Mouse (Mus musculus): ENCODE measurements around the gene Yap1.

- TF ChIP-seq CTCF (IDR thresholded peaks at IDR 0.05; ENCODE audit: extremely low read depth, insufficient read depth, insufficient read length, insufficient replicate concordance) (no peak), POLR2A (IDR thresholded peaks at IDR 0.05; ENCODE audit: low read depth, low read length) (no peak)
These were observed 90.4 kb downstream of the Yap1 start for GRCm38 (mm10) chr9:7913953-7914352.
